Mouse (Mus musculus) forebrain, embryonic 10.5 days (tissue): Measurements from ENCODE around the gene Aunip. TPM values are rescaled to one million over a fixed set of nuclear protein-coding genes. Genes with fewer than 3 reads are reported as not detected.

Experiments used
- DNase-seq: peaks from one replicate; pipeline ENCODE4 v3.0.0-alpha.2; 2017; ENCODE audit warnings: low spot score; ENCODE audit errors: extremely low spot score
- H3K27ac ChIP-seq: fragments of 300-500 bp; sonication (generic); 2 replicates; pipeline ENCODE4 v1.5.1; 2016; ENCODE audit warnings: mild to moderate bottlenecking
- H3K27me3 ChIP-seq: fragments of 300-500 bp; sonication (generic); 2 replicates; pipeline ENCODE4 v1.6.1; 2016; ENCODE audit warnings: mild to moderate bottlenecking; ENCODE audit not compliant: poor library complexity, severe bottlenecking
- H3K36me3 ChIP-seq: fragments of 300-500 bp; sonication (generic); replicated peaks from 2 replicates; pipeline ENCODE4 v1.6.1; 2016; ENCODE audit warnings: mild to moderate bottlenecking, moderate library complexity
- H3K4me1 ChIP-seq: fragments of 300-500 bp; sonication (generic); 2 replicates; pipeline ENCODE4 v1.6.1; 2016
- H3K4me3 ChIP-seq: fragments of 300-500 bp; sonication (generic); 2 replicates; pipeline ENCODE4 v1.5.1; 2016; ENCODE audit warnings: mild to moderate bottlenecking, moderate library complexity
- H3K9me3 ChIP-seq: fragments of 300-500 bp; sonication (generic); 2 replicates; pipeline ENCODE4 v1.6.1; 2016; ENCODE audit warnings: mild to moderate bottlenecking, moderate library complexity
- WGBS: fragments of 180-500 bp; shearing (Covaris S2); methylation state at CpG from one replicate; pipeline ENCODE4 v1.1.7; 2016; 5-methylcytosine and 5-hydroxymethylcytosine counted together
- microRNA-seq: library from miRNA; unstranded; fragments of <30 nt; microRNA quantifications from one replicate; pipeline ENCODE4, GENCODE M21; 2017
- polyA plus RNA-seq: library from polyadenylated mRNA; unstranded; fragments of >200 nt; fragmentation: Nextera tagmentation; extraction: Ambion mirVana; gene quantifications from 2 replicates; pipeline ENCODE4 v1.2.1, GENCODE M21; 2016

Gene Aunip
- polyA plus RNA-seq, 1 experiment from 2014 or later, result 30.3 TPM

GRCm38 (mm10) chr4:134570704-134571451 lies 60.1 kb downstream of the Aunip start:
- whole genome bisulfite sequencing, result 81% methylated on average over 14 of the region's 14 CpGs

GRCm38 (mm10) chr4:134572449-134573300 lies 61.9 kb downstream of the Aunip start:
- 88% methylated on average over 24 of the region's 24 CpGs for WGBS
- Histone ChIP-seq H3K27me3 (peaks cover 15% of the 10 kb centered on the region; the same call in 1 of the 2 replicates), H3K4me1 (peaks cover 12% of the 10 kb centered on the region), H3K9me3 (peaks cover 6% of the 10 kb centered on the region; the same call in 1 of the 2 replicates), H3K36me3 (peaks cover 12% of the 10 kb centered on the region), H3K4me3 (no peak overlapping the region), H3K27ac (no peak overlapping the region)
- DNase-seq, result no peak

More at GRCm38 (mm10) chr4:134570704-134571451, 60.1 kb downstream of the Aunip start:
- Histone ChIP-seq H3K27me3 (peaks cover 19% of the 10 kb centered on the region; the same call in 1 of the 2 replicates), H3K27ac (peak overlapping the region; percentile 32; the same call in 1 of the 2 replicates), H3K36me3 (peaks cover 20% of the 10 kb centered on the region), H3K4me1 (peaks cover 18% of the 10 kb centered on the region), H3K4me3 (no peak overlapping the region), H3K9me3 (peaks cover 6% of the 10 kb centered on the region; the same call in 1 of the 2 replicates)
- no peak for DNase-seq

Small RNAs within 50 kb of the gene (microRNA-seq; reads per million reads assigned to microRNA genes)
- gene Gm23634 (2.1 reads per million), gene Mir6403 (not detected)

Other genes with a start within 250 kb of the Aunip start
- 21.7 and 22.0 TPM in 2 replicates for gene Pdik1l, start 223.1 kb upstream of the Aunip start, polyA plus RNA-seq
- gene Trim63, start 195.9 kb upstream of the Aunip start, polyA plus RNA-seq, result 0.22 and 0.84 TPM in 2 replicates
- gene Slc30a2, start 167.8 kb upstream of the Aunip start, polyA plus RNA-seq, result not detected in 2 replicates
- gene Extl1, start 127.1 kb upstream of the Aunip start, polyA plus RNA-seq, result 0.22 and 0.27 TPM in 2 replicates
- gene Pafah2, start 114.7 kb upstream of the Aunip start, polyA plus RNA-seq, result 6.3 and 6.4 TPM in 2 replicates
- 2,040 and 2,174 TPM in 2 replicates for gene Stmn1, start 42.7 kb upstream of the Aunip start, polyA plus RNA-seq
- 2.7 and 3.1 TPM in 2 replicates for gene Paqr7, start 14.3 kb upstream of the Aunip start, polyA plus RNA-seq
- 113 and 115 TPM in 2 replicates for gene Mtfr1l, start 24.4 kb downstream of the Aunip start, polyA plus RNA-seq
- gene Selenon, start 41.2 kb downstream of the Aunip start, polyA plus RNA-seq, result 8.3 and 9.3 TPM in 2 replicates
- gene Man1c1, start 193.3 kb downstream of the Aunip start, polyA plus RNA-seq, result 2.3 and 2.8 TPM in 2 replicates